ENCODE assay signal across 8 mouse cellular contexts in the genomic region with DNA sequence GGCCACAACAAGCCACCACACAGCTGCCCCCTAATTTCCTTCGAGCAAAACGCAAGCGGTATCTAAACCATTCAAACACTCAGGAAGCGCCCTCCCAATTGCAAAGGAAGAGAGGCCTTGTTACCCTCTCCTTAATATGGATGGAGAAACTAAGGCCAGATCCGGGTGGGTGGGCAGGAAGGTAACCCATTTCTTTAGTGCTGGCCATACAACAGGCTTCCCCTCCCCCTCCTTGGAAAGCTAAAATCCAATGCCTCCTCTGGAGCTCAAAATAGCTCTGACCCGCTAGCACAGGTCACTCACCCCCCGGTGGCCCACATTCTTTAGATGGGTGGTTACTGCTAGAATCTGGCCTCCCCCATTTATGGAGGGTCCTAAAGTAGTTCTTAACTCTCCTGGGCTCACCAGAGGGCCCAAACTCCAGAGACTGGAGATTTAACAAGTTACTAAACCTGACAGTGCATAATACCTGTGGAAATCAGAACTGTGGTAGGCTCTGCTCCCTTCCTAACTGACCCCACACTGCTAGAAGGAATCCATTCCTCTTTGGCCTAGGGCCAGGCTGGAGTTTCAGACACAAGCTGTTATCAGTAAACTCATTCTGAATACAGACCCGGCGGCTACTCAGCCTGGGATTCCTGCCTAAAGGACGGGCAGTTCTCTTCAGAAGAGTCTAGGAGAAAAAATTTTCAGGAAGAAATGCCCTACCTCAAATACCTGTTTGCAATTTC. TPM values are rescaled to one million over a fixed set of nuclear protein-coding genes. Genes with fewer than 3 reads are reported as not detected.
DNase-seq lines count a peak whose midpoint lies in the region; ATAC-seq and TF ChIP-seq lines count a peak whose summit lies in the region.

No protein-coding gene starts in this region.

- H3K4me2 ChIP-seq in embryonic facial prominence, embryonic 12.5 days (replicated peaks) = peak overlapping the region; percentile 74
- H3K4me2 ChIP-seq in heart, postnatal 0 days (ENCODE audit: low read depth, low read length) = peak overlapping the region; percentile 92

- no peaks in the 10 kb centered on the region for H3K27me3 ChIP-seq in embryonic facial prominence, embryonic 12.5 days
- no peaks in the 10 kb centered on the region for H3K27me3 ChIP-seq in heart, postnatal 0 days (ENCODE audit: control insufficient read depth, insufficient read depth, low read length)
- peaks cover 5% of the 10 kb centered on the region for H3K27me3 ChIP-seq in megakaryocyte, embryonic 14.5 days (replicated peaks)

- peak overlapping the region; percentile 68 to 83 for H3K4me3 ChIP-seq in ES-E14 (ENCODE audit: insufficient read depth in 1 of 2, low read depth in 1 of 2, low read length in 2 of 2, poor library complexity in 1 of 2, severe bottlenecking in 1 of 2)
- H3K4me3 ChIP-seq in embryonic facial prominence, embryonic 12.5 days = peak overlapping the region; percentile 92
- peak overlapping the region; percentile 87 for H3K4me3 ChIP-seq in heart, postnatal 0 days (ENCODE audit: low read depth, low read length)
- H3K4me3 ChIP-seq in megakaryocyte, embryonic 14.5 days (replicated peaks) = peak overlapping the region; percentile 99

- H3K9me3 ChIP-seq in ES-E14 (ENCODE audit: control insufficient read depth, insufficient read depth, low read depth, low read length) = no peaks in the 10 kb centered on the region
- no peaks in the 10 kb centered on the region for H3K9me3 ChIP-seq in embryonic facial prominence, embryonic 12.5 days
- no peaks in the 10 kb centered on the region for H3K9me3 ChIP-seq in heart, postnatal 0 days (replicated peaks; ENCODE audit: control insufficient read depth, low read length)
- H3K9me3 ChIP-seq in megakaryocyte, embryonic 14.5 days = no peaks in the 10 kb centered on the region

- TF ChIP-seq CTCF in heart, postnatal 0 days (IDR thresholded peaks at IDR 0.05; ENCODE audit: low read depth) = no peak

- H3K36me3 ChIP-seq in ES-E14 (ENCODE audit: control insufficient read depth, insufficient read depth, low read length, poor library complexity, severe bottlenecking) = 0 out of 2 replicates have a peak, but pooled peaks cover 3% of the 10 kb centered on the region
- H3K36me3 ChIP-seq in embryonic facial prominence, embryonic 12.5 days = no peaks in the 10 kb centered on the region
- no peaks in the 10 kb centered on the region for H3K36me3 ChIP-seq in heart, postnatal 0 days (replicated peaks; ENCODE audit: control insufficient read depth, insufficient read depth, low read length)
- H3K36me3 ChIP-seq in megakaryocyte, embryonic 14.5 days (replicated peaks; ENCODE audit: low read length) = no peaks in the 10 kb centered on the region

- 10% methylated on average over 10 of the region's 10 CpGs for WGBS in embryonic facial prominence, embryonic 12.5 days
- 2% methylated on average over 10 of the region's 10 CpGs for WGBS in heart, postnatal 0 days

- TF ChIP-seq EP300 in heart, postnatal 0 days (IDR thresholded peaks at IDR 0.05; ENCODE audit: low read depth) = peak; percentile 89

- in situ Hi-C loops in ES-E14 (cut with MboI; ENCODE audit: low sequenced_read_pairs in 2 of 2, unreplicated experiment in 2 of 2) = no loop called here

- peak overlapping the region; percentile 98 for H3K27ac ChIP-seq in ES-E14 (ENCODE audit: insufficient read depth, low read depth, low read length, poor library complexity, severe bottlenecking)
- H3K27ac ChIP-seq in embryonic facial prominence, embryonic 12.5 days = peak overlapping the region; percentile 90
- H3K27ac ChIP-seq in heart, postnatal 0 days (ENCODE audit: low read depth) = peak overlapping the region; percentile 100

- DNase-seq in 3T3-L1 (ENCODE audit: low read depth, low spot score) (peak; percentile 60), ES-E14 (ENCODE audit: low read depth, low spot score) (no peak)
- peak; percentile 78 for DNase-seq in heart, postnatal 0 days (ENCODE audit: low spot score)
- DNase-seq in kidney, postnatal 36 days = peak; percentile 58 to 68
- peak; percentile 75 for DNase-seq in testis, postnatal 10 days (ENCODE audit: low spot score)
- no peak for DNase-seq in right cerebral cortex, adult 2 months (ENCODE audit: low spot score in 2 of 2)

- H3K4me1 ChIP-seq in ES-E14 (ENCODE audit: control insufficient read depth in 2 of 2, insufficient read depth in 2 of 2, low read length in 2 of 2, poor library complexity in 1 of 2) = peaks cover 8 to 25% of the 10 kb centered on the region in 2 experiments; a peak in 3 of 4 replicates
- H3K4me1 ChIP-seq in embryonic facial prominence, embryonic 12.5 days = peaks cover 13% of the 10 kb centered on the region
- H3K4me1 ChIP-seq in heart, postnatal 0 days (ENCODE audit: control insufficient read depth, insufficient read depth) = peaks cover 31% of the 10 kb centered on the region
- peaks cover 43% of the 10 kb centered on the region for H3K4me1 ChIP-seq in megakaryocyte, embryonic 14.5 days

- peak; percentile 61 for ATAC-seq in embryonic facial prominence, embryonic 12.5 days (ENCODE audit: insufficient number of reproducible peaks, insufficient read depth, low FRiP score, low TSS enrichment)
- peak; percentile 70 for ATAC-seq in heart, postnatal 0 days (ENCODE audit: insufficient read depth, low read depth)

- H3K9ac ChIP-seq in ES-E14 (ENCODE audit: insufficient read depth, low read depth, low read length, poor library complexity, severe bottlenecking) = peak overlapping the region; percentile 57
- H3K9ac ChIP-seq in embryonic facial prominence, embryonic 12.5 days = peak overlapping the region; percentile 39; the same call in 1 of the 2 replicates
- peak overlapping the region; percentile 93 for H3K9ac ChIP-seq in heart, postnatal 0 days (replicated peaks; ENCODE audit: low read depth, low read length)

TF ChIP-seq in ES-E14, 5 proteins besides CTCF, POLR2A, EP300 and RAD21:
- TF ChIP-seq ZC3H11A (IDR thresholded peaks at IDR 0.05; ENCODE audit: borderline replicate concordance, low read depth, low read length) (no peak), MAFK (IDR thresholded peaks at IDR 0.05; ENCODE audit: insufficient read depth, low read depth, low read length) (no peak), HCFC1 (IDR thresholded peaks at IDR 0.05; ENCODE audit: borderline replicate concordance, insufficient read depth, low read length) (no peak), CHD2 (IDR thresholded peaks at IDR 0.05; ENCODE audit: low read depth, low read length) (no peak), ZNF384 (IDR thresholded peaks at IDR 0.05; ENCODE audit: low read depth, low read length) (no peak)
TF ChIP-seq in ES-E14: peak in this region for 0.

RNA-seq across cellular contexts. Expression of a gene that starts 0.6 kb away (rescaled TPM):
- total RNA-seq in ES-E14 (2012; rRNA removed) = 134 and 168 TPM in 2 replicates
- 52.4 and 53.7 TPM in 2 replicates for polyA plus RNA-seq in embryonic facial prominence, embryonic 12.5 days (2016; fragmentation: Nextera tagmentation; extraction: Ambion mirVana)
- 209 and 229 TPM in 2 replicates for total RNA-seq in heart, postnatal 0 days (2014; rRNA removed; ENCODE audit: low replicate concordance)
- polyA plus RNA-seq in heart, postnatal 0 days (2015; fragmentation: Nextera tagmentation; extraction: Ambion mirVana) = 99.2 and 106 TPM in 2 replicates
- polyA plus RNA-seq in megakaryocyte, embryonic 14.5 days (2012; ENCODE audit: insufficient read depth, low replicate concordance) = 10.0 and 15.2 TPM in 2 replicates

RNA-seq across cellular contexts. Expression of a gene that starts 25.9 kb away (rescaled TPM):
- total RNA-seq in ES-E14 (2012; rRNA removed) = 9.2 and 9.9 TPM in 2 replicates
- 53.0 and 54.9 TPM in 2 replicates for polyA plus RNA-seq in embryonic facial prominence, embryonic 12.5 days (2016; fragmentation: Nextera tagmentation; extraction: Ambion mirVana)
- 12.9 and 22.4 TPM in 2 replicates for total RNA-seq in heart, postnatal 0 days (2014; rRNA removed; ENCODE audit: low replicate concordance)
- polyA plus RNA-seq in heart, postnatal 0 days (2015; fragmentation: Nextera tagmentation; extraction: Ambion mirVana) = 20.5 and 20.9 TPM in 2 replicates
- polyA plus RNA-seq in megakaryocyte, embryonic 14.5 days (2012; ENCODE audit: insufficient read depth, low replicate concordance) = not detected in 2 replicates

RNA-seq across cellular contexts. Expression of a gene that starts 32.3 kb away (rescaled TPM):
- total RNA-seq in ES-E14 (2012; rRNA removed) = 63.9 and 77.9 TPM in 2 replicates
- 17.4 and 17.5 TPM in 2 replicates for polyA plus RNA-seq in embryonic facial prominence, embryonic 12.5 days (2016; fragmentation: Nextera tagmentation; extraction: Ambion mirVana)
- 3.7 and 14.5 TPM in 2 replicates for total RNA-seq in heart, postnatal 0 days (2014; rRNA removed; ENCODE audit: low replicate concordance)
- 5.4 and 6.4 TPM in 2 replicates for polyA plus RNA-seq in heart, postnatal 0 days (2015; fragmentation: Nextera tagmentation; extraction: Ambion mirVana)
- 1.9 TPM in 1 of 2 replicates, not detected in the other for polyA plus RNA-seq in megakaryocyte, embryonic 14.5 days (2012; ENCODE audit: insufficient read depth, low replicate concordance)

RNA-seq across cellular contexts. Expression of a gene that starts 41.6 kb away (rescaled TPM):
- total RNA-seq in ES-E14 (2012; rRNA removed) = 82.9 and 125 TPM in 2 replicates
- 380 and 391 TPM in 2 replicates for polyA plus RNA-seq in embryonic facial prominence, embryonic 12.5 days (2016; fragmentation: Nextera tagmentation; extraction: Ambion mirVana)
- total RNA-seq in heart, postnatal 0 days (2014; rRNA removed; ENCODE audit: low replicate concordance) = 167 and 207 TPM in 2 replicates
- polyA plus RNA-seq in heart, postnatal 0 days (2015; fragmentation: Nextera tagmentation; extraction: Ambion mirVana) = 326 and 332 TPM in 2 replicates
- 83.3 and 92.2 TPM in 2 replicates for polyA plus RNA-seq in megakaryocyte, embryonic 14.5 days (2012; ENCODE audit: insufficient read depth, low replicate concordance)

RNA-seq across cellular contexts. Expression of a gene that starts 41.6 kb away (rescaled TPM):
- 10.0 and 11.0 TPM in 2 replicates for total RNA-seq in ES-E14 (2012; rRNA removed)
- 28.1 and 28.7 TPM in 2 replicates for polyA plus RNA-seq in embryonic facial prominence, embryonic 12.5 days (2016; fragmentation: Nextera tagmentation; extraction: Ambion mirVana)
- total RNA-seq in heart, postnatal 0 days (2014; rRNA removed; ENCODE audit: low replicate concordance) = 46.1 and 46.9 TPM in 2 replicates
- polyA plus RNA-seq in heart, postnatal 0 days (2015; fragmentation: Nextera tagmentation; extraction: Ambion mirVana) = 42.1 and 49.9 TPM in 2 replicates
- polyA plus RNA-seq in megakaryocyte, embryonic 14.5 days (2012; ENCODE audit: insufficient read depth, low replicate concordance) = 5.1 and 6.8 TPM in 2 replicates

Comparison
In these comparisons a context has a peak if more than half of its experiments do, and no peak if none do; other contexts are left out.
1. DNase-seq: peak in 3T3-L1 (single experiment), heart, postnatal 0 days (single experiment), kidney, postnatal 36 days (2 of 2) and testis, postnatal 10 days (single experiment); none in ES-E14 (single experiment) and right cerebral cortex, adult 2 months (0 of 2).
2. H3K9ac ChIP-seq: peak in every context shown above with its lines; median percentile 93 in heart, postnatal 0 days; 57 in ES-E14; 39 in embryonic facial prominence, embryonic 12.5 days.
3. RNA of a gene that starts 25.9 kb away (polyA plus RNA-seq): 53.0 to 54.9 TPM in embryonic facial prominence, embryonic 12.5 days and 20.5 to 20.9 TPM in heart, postnatal 0 days; not detected in megakaryocyte, embryonic 14.5 days; every median in the first group is over 10 times any median in the second.
4. Peak in every context shown above with its lines, with median percentiles within 50 percentile points of each other: H3K27ac ChIP-seq and H3K4me3 ChIP-seq.